ENCODE assay signal across 8 mouse cellular contexts in genomic region chr7:127656946-127657345, GRCm38 (mm10). TPM values are rescaled to one million over a fixed set of nuclear protein-coding genes. Genes with fewer than 3 reads are reported as not detected.
DNase-seq lines count a peak whose midpoint lies in the region; ATAC-seq and TF ChIP-seq lines count a peak whose summit lies in the region.

No protein-coding gene starts in this region.

- no peak for TF ChIP-seq EP300 in stomach, postnatal 0 days (optimal IDR thresholded peaks at IDR 0.05)

- H3K36me3 ChIP-seq in stomach, postnatal 0 days (ENCODE audit: control insufficient read depth, insufficient read depth, low read length), result no peaks in the 10 kb centered on the region

- no peak overlapping the region for H3K9ac ChIP-seq in stomach, postnatal 0 days (ENCODE audit: low read length)

- WGBS in stomach, postnatal 0 days, result 29% methylated on average over 4 of the region's 4 CpGs

- ATAC-seq in stomach, postnatal 0 days (ENCODE audit: low FRiP score, low TSS enrichment), result no peak

- no peaks in the 10 kb centered on the region for H3K9me3 ChIP-seq in stomach, postnatal 0 days (ENCODE audit: control insufficient read depth, low read length)

- DNase-seq in gastrocnemius, adult 18-20 months (ENCODE audit: low spot score), result peak; percentile 38
- no peak for DNase-seq in gastrocnemius, postnatal 25 days
- peak; percentile 82 for DNase-seq in right cerebral cortex, postnatal 4 days
- no peak for DNase-seq in right cerebral cortex, adult 18-20 months
- peak; percentile 74 for DNase-seq in c-Kit-positive CD71-positive TER-119-positive erythroid progenitor cells, embryonic 14.5 days (ENCODE audit: low spot score)
- peak; percentile 80 for DNase-seq in heart, postnatal 4 days
- DNase-seq in lung, postnatal 10 days, result peak; percentile 79
- peak; percentile 76 for DNase-seq in stomach, postnatal 0 days (ENCODE audit: low spot score)

- no peaks in the 10 kb centered on the region for H3K4me1 ChIP-seq in stomach, postnatal 0 days (replicated peaks; ENCODE audit: control insufficient read depth, insufficient read depth)

- no peak overlapping the region for H3K4me2 ChIP-seq in stomach, postnatal 0 days (replicated peaks; ENCODE audit: low read depth)

- no peak overlapping the region for H3K4me3 ChIP-seq in stomach, postnatal 0 days (ENCODE audit: low read depth, low read length)

- H3K27me3 ChIP-seq in stomach, postnatal 0 days (ENCODE audit: control insufficient read depth, insufficient read depth, low read length), result no peaks in the 10 kb centered on the region

- TF ChIP-seq CTCF in stomach, postnatal 0 days (IDR thresholded peaks at IDR 0.05; ENCODE audit: low read depth), result peak; percentile 80

- no peak overlapping the region for H3K27ac ChIP-seq in stomach, postnatal 0 days (replicated peaks)

RNA-seq across cellular contexts. Expression of gene Zfp629, which starts 41.3 kb away (rescaled TPM):
- 1 to 10 TPM; 7.4 to 9.5 TPM for total RNA-seq in gastrocnemius, adult 18-20 months (2021)
- total RNA-seq in gastrocnemius, postnatal 25 days (2021), result 1 to 10 TPM; 8.4 to 9.4 TPM
- total RNA-seq in heart, postnatal 4 days (2021), result 10 to 100 TPM; 31.8 to 38.0 TPM
- 3.6 and 3.7 TPM in 2 replicates for polyA plus RNA-seq in stomach, postnatal 0 days (2015; fragmentation: Nextera tagmentation; extraction: Ambion mirVana)

RNA-seq across cellular contexts. Expression of gene Bcl7c, which starts 51.8 kb away (rescaled TPM):
- total RNA-seq in gastrocnemius, adult 18-20 months (2021), result 10 to 100 TPM; 26.2 to 37.9 TPM
- 10 to 100 TPM; 41.2 to 41.7 TPM for total RNA-seq in gastrocnemius, postnatal 25 days (2021)
- 10 to 100 TPM; 67.6 to 71.1 TPM for total RNA-seq in heart, postnatal 4 days (2021)
- 42.2 and 46.8 TPM in 2 replicates for polyA plus RNA-seq in stomach, postnatal 0 days (2015; fragmentation: Nextera tagmentation; extraction: Ambion mirVana)

RNA-seq across cellular contexts. Expression of gene Ctf1, which starts 55.6 kb away (rescaled TPM):
- total RNA-seq in gastrocnemius, adult 18-20 months (2021), result 10 to 100 TPM; 17.3 to 17.5 TPM
- total RNA-seq in gastrocnemius, postnatal 25 days (2021), result 10 to 100 TPM; 13.8 to 15.1 TPM
- 1 to 10 TPM; 3.4 to 4.0 TPM for total RNA-seq in heart, postnatal 4 days (2021)
- polyA plus RNA-seq in stomach, postnatal 0 days (2015; fragmentation: Nextera tagmentation; extraction: Ambion mirVana), result 13.4 and 14.5 TPM in 2 replicates

Comparison
In these comparisons a context has a peak if more than half of its experiments do, and no peak if none do; other contexts are left out.
1. DNase-seq: peak in gastrocnemius, adult 18-20 months (single experiment), right cerebral cortex, postnatal 4 days (single experiment), c-Kit-positive CD71-positive TER-119-positive erythroid progenitor cells, embryonic 14.5 days (single experiment), heart, postnatal 4 days (single experiment), lung, postnatal 10 days (single experiment) and stomach, postnatal 0 days (single experiment); none in gastrocnemius, postnatal 25 days (single experiment) and right cerebral cortex, adult 18-20 months (single experiment).